Mouse (Mus musculus) intestine, postnatal 0 days (tissue): ENCODE results near the gene Zc3h7b. TPM values are rescaled to one million over a fixed set of nuclear protein-coding genes. Genes with fewer than 3 reads are reported as not detected.

Experiments
- ATAC-seq: fragments of 200-750 bp; cut with Nextera tagmentation; 2 replicates; pipeline ENCODE4 v1.8.0; 2017; ENCODE audit warnings: mild to moderate bottlenecking, moderate TSS enrichment, moderate library complexity
- H3K27ac ChIP-seq: fragments of 300-500 bp; sonication (generic); 2 replicates; pipeline ENCODE4 v1.5.1; 2014; ENCODE audit warnings: mild to moderate bottlenecking, low read depth, low read length, moderate library complexity
- H3K27me3 ChIP-seq: fragments of 300-500 bp; sonication (generic); replicated peaks from 2 replicates; pipeline ENCODE4 v1.6.1; 2014; ENCODE audit warnings: low read length, mixed read lengths; ENCODE audit not compliant: control insufficient read depth, insufficient read depth
- H3K36me3 ChIP-seq: fragments of 300-500 bp; sonication (generic); 2 replicates; pipeline ENCODE4 v1.6.1; 2014; ENCODE audit warnings: mild to moderate bottlenecking, moderate library complexity; ENCODE audit not compliant: control insufficient read depth, insufficient read depth
- H3K4me1 ChIP-seq: fragments of 300-500 bp; sonication (generic); replicated peaks from 2 replicates; pipeline ENCODE4 v1.6.1; 2014; ENCODE audit warnings: antibody characterized with exemption, low read length, mixed read lengths; ENCODE audit not compliant: control insufficient read depth, insufficient read depth
- H3K4me2 ChIP-seq: fragments of 300-500 bp; sonication (generic); replicated peaks from 2 replicates; pipeline ENCODE4 v1.6.1; 2014; ENCODE audit warnings: low read depth, mild to moderate bottlenecking, moderate library complexity
- H3K4me3 ChIP-seq: fragments of 300-500 bp; sonication (generic); 2 replicates; pipeline ENCODE4 v1.5.1; 2014; ENCODE audit warnings: low read depth, low read length
- H3K9ac ChIP-seq: fragments of 300-500 bp; sonication (generic); 2 replicates; pipeline ENCODE4 v1.6.1; 2014; ENCODE audit warnings: mild to moderate bottlenecking, low read depth, low read length
- H3K9me3 ChIP-seq: fragments of 300-500 bp; sonication (generic); 2 replicates; pipeline ENCODE4 v1.6.1; 2016; ENCODE audit warnings: mixed run types; ENCODE audit not compliant: control insufficient read depth
- CTCF ChIP-seq: sonication (generic); IDR thresholded peaks from 2 replicates; pipeline ENCODE4 v1.5.1; 2016; ENCODE audit warnings: low read depth, mild to moderate bottlenecking, control low read depth, antibody characterized with exemption, moderate library complexity
- WGBS: fragments of 180-500 bp; shearing (Covaris S2); extraction: QIAGEN DNeasy Blood & Tissue Kit; methylation state at CpG from one replicate; pipeline ENCODE4 v1.1.7; 2014; 5-methylcytosine and 5-hydroxymethylcytosine counted together
- polyA plus RNA-seq: library from polyadenylated mRNA; unstranded; fragments of >200 nt; fragmentation: Nextera tagmentation; extraction: Ambion mirVana; gene quantifications from 2 replicates; pipeline ENCODE4 v1.2.1, GENCODE M21; 2015

Zc3h7b gene
- polyA plus RNA-seq, 1 experiment from 2014 or later, result 7.3 TPM

GRCm38 (mm10) chr15:81761381-81761780 is 16.5 kb downstream of the Zc3h7b start:
- WGBS, result 92% methylated on average over 7 of the region's 7 CpGs
- H3K27ac ChIP-seq, result no peak overlapping the region
- H3K4me2 ChIP-seq, result no peak overlapping the region
- no peak overlapping the region for H3K4me3 ChIP-seq
- no peak for ATAC-seq
- H3K9me3 ChIP-seq, result no peaks in the 10 kb centered on the region
- no peak for TF ChIP-seq CTCF
- no peak overlapping the region for H3K9ac ChIP-seq
- no peaks in the 10 kb centered on the region for H3K36me3 ChIP-seq
- H3K4me1 ChIP-seq, result no peaks in the 10 kb centered on the region
- peaks cover 66% of the 10 kb centered on the region for H3K27me3 ChIP-seq

- Histone ChIP-seq H3K4me2 (no peak overlapping the region), H3K36me3 (no peaks in the 10 kb centered on the region), H3K9me3 (no peaks in the 10 kb centered on the region), H3K4me3 (no peak overlapping the region), H3K9ac (no peak overlapping the region), H3K4me1 (no peaks in the 10 kb centered on the region), H3K27me3 (peaks cover 71% of the 10 kb centered on the region), H3K27ac (no peak overlapping the region)
- TF ChIP-seq CTCF, result peak; percentile 36; the same call in 1 of the 2 replicates
- 88% methylated on average over 3 of the region's 3 CpGs for WGBS
- ATAC-seq, result no peak
These were observed 17.1 kb downstream of the Zc3h7b start for GRCm38 (mm10) chr15:81761959-81762358.

DNA sequence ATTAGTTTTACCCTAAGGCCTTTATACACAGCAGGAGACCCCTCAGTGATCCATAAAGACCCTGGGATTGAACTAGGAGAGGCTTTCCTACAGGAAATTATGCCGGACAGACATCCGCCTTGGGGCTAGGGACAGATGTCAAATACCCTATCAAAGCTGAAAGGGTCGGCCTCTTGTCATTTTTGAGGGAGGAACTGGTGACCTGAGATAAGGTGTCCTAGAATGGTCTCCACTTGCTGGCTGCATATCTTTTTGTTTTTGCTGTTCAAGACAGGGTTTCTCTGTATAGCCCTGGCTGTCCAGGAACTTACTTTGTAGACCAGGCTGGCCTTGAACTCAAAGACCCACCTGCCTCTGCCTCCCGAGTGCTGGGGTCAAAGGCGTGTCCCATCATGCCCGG is 19.7 kb downstream of the Zc3h7b start:
- peaks cover 57% of the 10 kb centered on the region for H3K27me3 ChIP-seq
- H3K9me3 ChIP-seq, result no peaks in the 10 kb centered on the region
- WGBS, result 94% methylated on average over 6 of the region's 6 CpGs
- H3K9ac ChIP-seq, result no peak overlapping the region
- no peak for ATAC-seq
- TF ChIP-seq CTCF, result no peak
- no peak overlapping the region for H3K4me2 ChIP-seq
- H3K4me3 ChIP-seq, result no peak overlapping the region
- H3K27ac ChIP-seq, result no peak overlapping the region
- H3K4me1 ChIP-seq, result no peaks in the 10 kb centered on the region
- H3K36me3 ChIP-seq, result peaks cover 7% of the 10 kb centered on the region

GRCm38 (mm10) chr15:81765651-81766050 is 20.8 kb downstream of the Zc3h7b start:
- Histone ChIP-seq H3K9me3 (no peaks in the 10 kb centered on the region), H3K4me2 (no peak overlapping the region), H3K27ac (no peak overlapping the region), H3K9ac (no peak overlapping the region), H3K27me3 (peaks cover 57% of the 10 kb centered on the region), H3K4me1 (no peaks in the 10 kb centered on the region), H3K36me3 (peaks cover 14% of the 10 kb centered on the region), H3K4me3 (no peak overlapping the region)
- ATAC-seq, result no peak
- WGBS, result 67% methylated on average over 9 of the region's 9 CpGs
- TF ChIP-seq CTCF, result no peak

DNA sequence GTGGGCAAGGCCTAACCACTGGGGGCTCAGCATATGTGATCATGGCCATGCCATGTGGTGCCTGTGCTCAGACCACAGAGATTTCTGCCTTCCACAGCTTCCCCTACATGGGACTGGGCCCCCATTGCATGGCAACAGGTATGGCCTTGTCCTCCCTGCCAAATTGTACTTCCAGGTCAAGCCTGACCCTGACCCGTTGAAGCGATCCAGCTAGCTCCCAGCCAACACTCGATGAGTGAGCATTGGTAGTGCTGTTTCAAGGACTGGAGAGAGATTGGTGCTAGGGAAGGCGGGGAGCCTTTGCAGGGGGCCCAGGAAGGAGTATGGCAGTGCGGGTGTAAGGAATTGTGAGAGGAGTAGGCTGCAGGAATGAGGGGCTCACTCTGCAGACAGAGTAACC is 21.6 kb downstream of the Zc3h7b start:
- Histone ChIP-seq H3K4me3 (no peak overlapping the region), H3K9ac (no peak overlapping the region), H3K4me2 (no peak overlapping the region), H3K27me3 (peaks cover 54% of the 10 kb centered on the region), H3K27ac (no peak overlapping the region), H3K4me1 (no peaks in the 10 kb centered on the region), H3K9me3 (no peaks in the 10 kb centered on the region), H3K36me3 (peaks cover 14% of the 10 kb centered on the region)
- 89% methylated on average over 5 of the region's 5 CpGs for WGBS
- TF ChIP-seq CTCF, result no peak
- no peak for ATAC-seq

DNA sequence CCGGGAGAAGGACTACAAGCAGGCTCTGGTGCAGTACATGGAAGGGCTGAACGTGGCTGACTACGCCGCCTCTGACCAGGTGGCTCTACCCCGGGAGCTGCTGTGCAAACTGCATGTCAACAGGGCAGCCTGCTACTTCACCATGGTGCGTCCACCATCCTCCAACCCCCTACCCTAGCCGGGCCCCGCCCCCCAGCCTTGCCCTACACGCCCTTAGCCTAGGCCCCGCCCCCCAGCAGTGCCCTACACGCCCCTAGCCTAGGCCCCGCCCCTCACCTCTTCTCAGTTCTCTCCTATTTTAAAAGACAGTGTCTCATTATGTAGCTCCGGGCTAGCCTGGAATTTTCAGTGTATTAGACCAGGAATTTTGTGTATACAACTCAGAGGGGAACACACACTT is 24.2 kb downstream of the Zc3h7b start:
- peaks cover 27% of the 10 kb centered on the region for H3K36me3 ChIP-seq
- no peak overlapping the region for H3K4me3 ChIP-seq
- H3K4me2 ChIP-seq, result no peak overlapping the region
- H3K27me3 ChIP-seq, result peaks cover 45% of the 10 kb centered on the region
- H3K9ac ChIP-seq, result no peak overlapping the region
- WGBS, result 62% methylated on average over 13 of the region's 13 CpGs
- TF ChIP-seq CTCF, result no peak
- ATAC-seq, result no peak
- no peak overlapping the region for H3K27ac ChIP-seq
- no peaks in the 10 kb centered on the region for H3K9me3 ChIP-seq
- H3K4me1 ChIP-seq, result no peaks in the 10 kb centered on the region
